In the genomic region with DNA sequence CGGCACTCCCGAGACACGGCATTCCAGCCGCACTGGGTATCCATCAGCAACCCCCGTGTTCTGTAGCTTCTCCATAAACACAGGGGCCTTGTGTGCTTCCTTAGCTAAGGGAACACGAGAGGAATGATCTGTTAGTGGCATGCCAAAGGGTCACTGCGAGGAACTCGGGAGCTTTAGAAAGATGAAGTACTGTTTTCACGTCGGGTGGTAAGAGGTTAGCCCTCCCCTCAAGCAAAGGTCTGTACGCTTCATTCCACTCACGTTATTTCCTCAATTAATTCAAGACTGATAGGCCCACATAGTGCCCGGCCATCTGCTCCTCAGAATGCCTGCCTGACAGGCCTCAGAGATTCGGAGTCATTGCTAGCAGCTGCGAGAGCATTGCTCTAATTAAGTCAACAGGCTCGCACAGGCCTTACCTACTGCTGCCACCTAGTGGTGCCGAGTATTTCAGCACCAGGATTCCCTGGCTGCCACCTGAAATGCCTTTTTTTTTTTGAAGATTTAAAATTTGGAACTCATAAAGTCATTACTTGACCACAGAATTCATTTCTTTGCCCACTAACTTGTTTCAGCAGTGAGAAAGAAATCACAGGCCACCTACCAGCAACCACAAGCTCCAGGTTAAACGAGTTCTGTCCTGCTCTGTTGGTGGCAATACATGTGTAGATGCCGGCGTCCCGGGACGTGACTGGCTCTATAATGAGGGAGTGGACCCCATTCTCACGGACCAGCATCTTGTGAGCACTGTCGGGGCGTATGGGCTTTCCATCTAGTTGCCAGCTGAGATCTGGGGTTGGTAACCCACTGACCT, we compare ENCODE assay signal across 8 mouse cellular contexts. TPM values are rescaled to one million over a fixed set of nuclear protein-coding genes. Genes with fewer than 3 reads are reported as not detected.
A peak's percentile ranks its signal among the peaks of the same experiment; 100 is the strongest.
DNase-seq lines count a peak whose midpoint lies in the region; ATAC-seq and TF ChIP-seq lines count a peak whose summit lies in the region.

No protein-coding gene starts in this region.

- WGBS in embryonic facial prominence, embryonic 11.5 days = 45% methylated on average over 25 of the region's 25 CpGs
- 43% methylated on average over 25 of the region's 25 CpGs for WGBS in kidney, embryonic 16.5 days
- WGBS in limb, embryonic 14.5 days = 48% methylated on average over 25 of the region's 25 CpGs
- WGBS in neural tube, embryonic 11.5 days = 40% methylated on average over 25 of the region's 25 CpGs

- no peaks in the 10 kb centered on the region for H3K27me3 ChIP-seq in embryonic facial prominence, embryonic 11.5 days (ENCODE audit: control insufficient read depth, insufficient read depth, low read length)
- no peaks in the 10 kb centered on the region for H3K27me3 ChIP-seq in kidney, embryonic 16.5 days (ENCODE audit: insufficient read depth, low read length)
- no peaks in the 10 kb centered on the region for H3K27me3 ChIP-seq in limb, embryonic 14.5 days (ENCODE audit: control insufficient read depth, insufficient read depth, low read length)
- no peaks in the 10 kb centered on the region for H3K27me3 ChIP-seq in neural tube, embryonic 11.5 days (ENCODE audit: control insufficient read depth, insufficient read depth, low read length)

- H3K4me2 ChIP-seq in embryonic facial prominence, embryonic 11.5 days (ENCODE audit: low read depth, low read length) = no peak overlapping the region
- no peak overlapping the region for H3K4me2 ChIP-seq in kidney, embryonic 16.5 days (replicated peaks; ENCODE audit: low read depth, low read length)
- H3K4me2 ChIP-seq in limb, embryonic 14.5 days (replicated peaks; ENCODE audit: low read depth, low read length, severe bottlenecking) = no peak overlapping the region
- H3K4me2 ChIP-seq in neural tube, embryonic 11.5 days (ENCODE audit: low read depth) = 0 out of 2 replicates have a peak overlapping the region, but pooled peaks have one; percentile 5

- H3K36me3 ChIP-seq in embryonic facial prominence, embryonic 11.5 days (replicated peaks; ENCODE audit: control insufficient read depth, insufficient read depth, low read depth, low read length) = no peaks in the 10 kb centered on the region; the same call in none of the 2 replicates
- H3K36me3 ChIP-seq in kidney, embryonic 16.5 days (ENCODE audit: insufficient read depth, low read length) = peaks cover 9% of the 10 kb centered on the region
- H3K36me3 ChIP-seq in limb, embryonic 14.5 days (ENCODE audit: control insufficient read depth, insufficient read depth, low read length) = peaks cover 71% of the 10 kb centered on the region
- H3K36me3 ChIP-seq in neural tube, embryonic 11.5 days (ENCODE audit: control insufficient read depth, insufficient read depth, low read length) = peaks cover 3% of the 10 kb centered on the region; the same call in 1 of the 2 replicates

- H3K27ac ChIP-seq in embryonic facial prominence, embryonic 11.5 days (replicated peaks; ENCODE audit: low read depth, low read length) = no peak overlapping the region
- H3K27ac ChIP-seq in kidney, embryonic 16.5 days (ENCODE audit: low read length) = no peak overlapping the region
- no peak overlapping the region for H3K27ac ChIP-seq in limb, embryonic 14.5 days (replicated peaks; ENCODE audit: low read depth, low read length)
- H3K27ac ChIP-seq in neural tube, embryonic 11.5 days (ENCODE audit: low read depth, low read length) = peak overlapping the region; percentile 87

- no peak overlapping the region for H3K4me3 ChIP-seq in embryonic facial prominence, embryonic 11.5 days (ENCODE audit: low read depth, low read length)
- no peak overlapping the region for H3K4me3 ChIP-seq in kidney, embryonic 16.5 days (ENCODE audit: low read length)
- H3K4me3 ChIP-seq in limb, embryonic 14.5 days (replicated peaks; ENCODE audit: low read length) = no peak overlapping the region
- H3K4me3 ChIP-seq in neural tube, embryonic 11.5 days (ENCODE audit: low read depth, low read length) = no peak overlapping the region

- no peak overlapping the region for H3K9ac ChIP-seq in embryonic facial prominence, embryonic 11.5 days (replicated peaks; ENCODE audit: low read length)
- H3K9ac ChIP-seq in kidney, embryonic 16.5 days (replicated peaks; ENCODE audit: low read length) = no peak overlapping the region
- no peak overlapping the region for H3K9ac ChIP-seq in limb, embryonic 14.5 days (ENCODE audit: low read depth, low read length, severe bottlenecking)
- no peak overlapping the region; the same call in 1 of the 2 replicates for H3K9ac ChIP-seq in neural tube, embryonic 11.5 days (ENCODE audit: low read length)

- H3K4me1 ChIP-seq in embryonic facial prominence, embryonic 11.5 days (ENCODE audit: control insufficient read depth, insufficient read depth, low read length) = no peaks in the 10 kb centered on the region
- no peaks in the 10 kb centered on the region for H3K4me1 ChIP-seq in kidney, embryonic 16.5 days (ENCODE audit: insufficient read depth, low read length)
- H3K4me1 ChIP-seq in limb, embryonic 14.5 days (ENCODE audit: control insufficient read depth, insufficient read depth, low read length) = no peaks in the 10 kb centered on the region
- H3K4me1 ChIP-seq in neural tube, embryonic 11.5 days (ENCODE audit: control insufficient read depth, insufficient read depth, low read length) = peaks cover 5% of the 10 kb centered on the region; the same call in 1 of the 2 replicates

- H3K9me3 ChIP-seq in embryonic facial prominence, embryonic 11.5 days (replicated peaks; ENCODE audit: control insufficient read depth, low read length) = no peaks in the 10 kb centered on the region
- H3K9me3 ChIP-seq in kidney, embryonic 16.5 days (ENCODE audit: low read length) = no peaks in the 10 kb centered on the region
- no peaks in the 10 kb centered on the region for H3K9me3 ChIP-seq in limb, embryonic 14.5 days (ENCODE audit: control insufficient read depth, low read length)
- no peaks in the 10 kb centered on the region for H3K9me3 ChIP-seq in neural tube, embryonic 11.5 days (ENCODE audit: control insufficient read depth, low read length)

- DNase-seq in B cell, adult 2 months = peak; percentile 79 to 80
- peak; percentile 73 for DNase-seq in adrenal gland, postnatal 25 days
- DNase-seq in embryonic facial prominence, embryonic 11.5 days (ENCODE audit: low spot score) = peak; percentile 90
- peak; percentile 65 for DNase-seq in heart, adult 8-10 months (ENCODE audit: low spot score)
- peak; percentile 86 for DNase-seq in limb, embryonic 14.5 days (ENCODE audit: low spot score)
- peak; percentile 86 for DNase-seq in neural tube, embryonic 11.5 days (ENCODE audit: low spot score)
- DNase-seq in telencephalon, adult 2 months (ENCODE audit: low read depth, low spot score) = peak; percentile 57

- TF ChIP-seq POLR2A in limb, embryonic 14.5 days (IDR thresholded peaks at IDR 0.05; ENCODE audit: borderline replicate concordance, extremely low read depth, insufficient read depth, insufficient read length) = no peak

- peak; percentile 75 for ATAC-seq in embryonic facial prominence, embryonic 11.5 days (replicated peaks; ENCODE audit: insufficient number of reproducible peaks, low FRiP score, low TSS enrichment, low read depth)
- ATAC-seq in kidney, embryonic 16.5 days (ENCODE audit: low FRiP score, low TSS enrichment) = peak; percentile 84; the same call in 1 of the 2 replicates
- ATAC-seq in limb, embryonic 14.5 days (ENCODE audit: low FRiP score, low read depth) = peak; percentile 64; the same call in 1 of the 2 replicates
- ATAC-seq in neural tube, embryonic 11.5 days (ENCODE audit: insufficient read depth, low FRiP score, low TSS enrichment) = peak; percentile 88

RNA-seq across cellular contexts. Expression of a gene that starts 28.6 kb away (rescaled TPM):
- total RNA-seq in adrenal gland, postnatal 25 days (2021) = 50.8 and 59.9 TPM in 2 replicates
- 34.3 and 35.1 TPM in 2 replicates for polyA plus RNA-seq in embryonic facial prominence, embryonic 11.5 days (2014; fragmentation: Nextera tagmentation; extraction: Ambion mirVana)
- 100 to 1,000 TPM in 1 of 4 experiments, 10 to 100 TPM in 3; 68.5 to 102 (median 93.4) TPM for total RNA-seq in heart, adult 8-10 months (2022)
- 32.5 and 34.1 TPM in 2 replicates for polyA plus RNA-seq in kidney, embryonic 16.5 days (2015; fragmentation: Nextera tagmentation; extraction: Ambion mirVana)
- 10.6 and 17.4 TPM in 2 replicates for polyA plus RNA-seq in limb, embryonic 14.5 days (2012; rRNA removed)
- 32.2 and 32.3 TPM in 2 replicates for polyA plus RNA-seq in limb, embryonic 14.5 days (2014; fragmentation: Nextera tagmentation; extraction: Ambion mirVana)
- 25.2 and 26.5 TPM in 2 replicates for polyA plus RNA-seq in neural tube, embryonic 11.5 days (2014; fragmentation: Nextera tagmentation; extraction: Ambion mirVana)
